8 mouse cellular contexts compared by ENCODE assay signal in the genomic region with DNA sequence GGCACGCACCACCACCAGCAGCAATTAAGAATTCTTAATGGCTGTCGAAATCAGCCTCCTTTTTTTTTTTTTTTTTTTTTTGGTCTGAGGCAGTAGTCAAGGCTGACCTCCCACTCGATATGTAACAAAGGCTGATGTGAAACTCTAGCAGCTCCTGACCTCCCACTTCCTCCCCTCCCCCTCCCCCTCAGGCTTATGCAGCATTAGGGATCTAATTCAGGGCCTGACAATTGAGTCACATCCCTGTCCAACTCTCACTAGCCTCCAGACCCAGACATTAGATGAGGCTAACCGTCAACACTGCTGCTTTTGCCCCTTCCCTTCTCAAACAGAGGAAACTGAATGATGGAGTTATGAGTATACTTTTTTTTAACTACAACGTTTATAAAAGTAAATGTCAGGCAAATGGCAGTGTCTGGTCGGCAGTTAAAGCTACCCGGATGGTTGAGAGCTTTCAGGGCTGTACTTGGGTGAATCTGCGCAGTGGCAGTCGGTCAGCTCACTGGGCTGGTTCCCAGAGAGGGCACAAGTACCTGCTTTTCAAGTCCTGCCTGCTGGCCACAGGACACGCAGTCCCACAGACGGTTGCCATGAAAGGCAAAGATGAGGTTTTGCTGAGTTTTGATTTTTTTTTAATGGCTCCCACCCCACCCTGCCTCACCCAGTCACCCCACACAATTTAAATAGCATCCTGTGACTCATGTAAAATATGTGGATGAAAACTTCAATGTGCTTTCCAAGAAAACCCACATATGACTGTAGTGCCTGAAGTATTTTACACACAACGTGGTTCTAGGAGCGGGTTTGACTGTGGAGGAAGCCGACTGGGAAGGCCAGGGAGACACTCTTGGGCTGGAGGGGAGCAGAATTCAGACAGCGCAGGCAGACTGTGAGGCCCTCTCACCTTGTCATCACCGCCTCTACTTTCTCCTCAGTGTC.
DNase-seq lines count a peak whose midpoint lies in the region; TF ChIP-seq lines count a peak whose summit lies in the region.
"Had no signal": no experiment of that assay in that cellular context is flagged by ENCODE, and none has a peak within 500 bp of the region (broad histone marks: within the 10 kb centered on the region; RNA-seq: fewer than 3 reads in every experiment).

No protein-coding gene starts in this region.

- H3ac ChIP-seq in C2C12 (ENCODE audit: control insufficient read depth, insufficient read length, low read depth), result peak overlapping the region; percentile 59

- H3K79me3 ChIP-seq in C2C12 (ENCODE audit: low read depth), result no peaks in the 10 kb centered on the region

- intact Hi-C loops in gastrocnemius, postnatal 14 days (cut with DNase I; ENCODE audit: low total_unique reads), result no loop called here

- H3K36me3 ChIP-seq in C2C12 (ENCODE audit: control insufficient read depth, insufficient read depth), result no peaks in the 10 kb centered on the region
- H3K36me3 ChIP-seq: midbrain, embryonic 13.5 days had no signal

- no peak for TF ChIP-seq CTCF in C2C12 (IDR thresholded peaks at IDR 0.05; ENCODE audit: control insufficient read depth, insufficient read depth, insufficient read length)

- peak; percentile 21 for DNase-seq in kidney, postnatal 10 days
- no peak for DNase-seq in kidney, adult 11 months
- DNase-seq in R1 (ENCODE audit: low read depth, low spot score), result peak; percentile 39
- DNase-seq in gonadal fat pad, adult 2 months (ENCODE audit: low read depth), result peak; percentile 78
- DNase-seq in layer of hippocampus, adult 18-20 months (ENCODE audit: low spot score in 2 of 2), result no peak
- no peak for DNase-seq in gastrocnemius, postnatal 14 days

- H3K27me3 ChIP-seq in C2C12 (ENCODE audit: control insufficient read depth, insufficient read depth, insufficient read length), result no peaks in the 10 kb centered on the region
- H3K27me3 ChIP-seq: midbrain, embryonic 13.5 days had no signal

- no peaks in the 10 kb centered on the region for H3K79me2 ChIP-seq in C2C12 (ENCODE audit: control insufficient read depth, insufficient read depth)

- no peak overlapping the region for H3K4me3 ChIP-seq in C2C12 (ENCODE audit: insufficient read depth, poor library complexity, severe bottlenecking)
- H3K4me3 ChIP-seq: midbrain, embryonic 13.5 days had no signal

TF ChIP-seq in C2C12, 6 proteins besides CTCF, POLR2A, EP300 and RAD21:
- no peak for TF ChIP-seq MYOD1 (IDR thresholded peaks at IDR 0.05; ENCODE audit: control insufficient read depth, insufficient read length, low read depth)
- TF ChIP-seq MAX (IDR thresholded peaks at IDR 0.05), result peak; percentile 64

Comparison
In these comparisons a context has a peak if more than half of its experiments do, and no peak if none do; other contexts are left out.
1. DNase-seq: peak in kidney, postnatal 10 days (single experiment), R1 (single experiment) and gonadal fat pad, adult 2 months (single experiment); none in kidney, adult 11 months (single experiment), layer of hippocampus, adult 18-20 months (0 of 2) and gastrocnemius, postnatal 14 days (single experiment).